Mouse (Mus musculus): Measurements from ENCODE around the gene Mogat2.

DNA sequence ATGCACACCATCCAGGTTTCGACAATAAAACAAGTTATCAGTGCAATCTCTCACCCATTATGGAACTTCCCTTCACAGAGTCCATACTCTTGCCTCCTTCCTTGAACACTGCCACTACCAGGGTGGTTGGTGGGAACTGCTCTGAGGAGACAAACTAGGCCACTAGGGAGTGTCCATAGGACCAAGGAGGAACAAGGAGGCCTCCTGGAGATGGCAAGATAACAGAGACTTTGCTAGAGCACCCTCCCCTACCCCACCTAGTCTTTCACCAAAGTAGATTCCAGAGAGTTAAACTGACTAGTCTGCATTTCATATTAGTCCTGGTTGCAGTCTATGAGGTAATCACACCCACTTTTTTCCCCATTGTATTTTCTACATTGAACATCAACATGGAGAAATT is 58.3 kb downstream of the Mogat2 start:
- TF ChIP-seq POLR2A (IDR thresholded peaks at IDR 0.05; ENCODE audit: low read depth, low read length) (no peak), CTCF (IDR thresholded peaks at IDR 0.05; ENCODE audit: extremely low read depth, insufficient read length, insufficient replicate concordance, low read depth, low read length) (no peak)
